Mouse (Mus musculus): Measurements from ENCODE around the gene Crybb1. TPM values are rescaled to one million over a fixed set of nuclear protein-coding genes. Genes with fewer than 3 reads are reported as not detected.

The Crybb1 gene
- polyA plus RNA-seq, 1 experiment = 0.28 TPM

DNA sequence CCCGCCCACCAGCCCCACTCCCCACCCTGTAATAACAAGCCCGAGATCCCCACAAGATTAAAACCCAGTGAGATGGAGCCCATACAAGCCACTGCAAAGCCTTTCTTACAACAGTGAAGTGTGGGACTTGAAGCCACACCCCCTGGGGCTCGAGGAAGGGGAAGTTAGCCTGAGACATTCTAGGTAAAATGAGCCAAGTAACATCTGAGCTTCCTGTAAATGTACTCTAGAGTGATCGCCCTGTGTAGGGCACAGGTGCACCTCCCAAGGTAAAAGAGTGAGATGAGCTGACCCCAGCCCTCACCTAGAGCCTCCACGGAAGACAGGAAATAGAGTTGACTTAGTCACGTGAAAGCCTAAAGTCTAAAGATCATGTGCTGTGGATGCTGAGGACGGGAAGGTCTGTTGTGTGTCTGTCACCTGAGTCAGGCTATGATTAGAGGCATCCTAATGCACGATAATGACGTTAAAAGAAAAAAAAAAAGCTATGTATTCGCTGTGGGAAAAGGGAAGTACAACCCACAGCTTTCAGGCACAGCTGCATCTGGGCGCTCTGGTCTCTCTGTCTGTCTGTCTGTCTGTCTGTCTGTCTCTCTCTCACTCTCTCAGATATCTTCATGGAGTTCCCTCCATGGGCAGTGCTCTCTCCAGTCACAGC, 31.5 kb downstream of the Crybb1 start:
- H3K27me3 ChIP-seq (ENCODE audit: control insufficient read depth, insufficient read depth, low read length) = no peaks in the 10 kb centered on the region
- H3K36me3 ChIP-seq (ENCODE audit: control insufficient read depth, insufficient read depth, low read length) = no peaks in the 10 kb centered on the region
- H3K27ac ChIP-seq (ENCODE audit: control insufficient read depth, insufficient read depth, low read depth, low read length) = no peak overlapping the region
- H3K4me1 ChIP-seq (ENCODE audit: control insufficient read depth, insufficient read depth, low read length) = peaks cover 7% of the 10 kb centered on the region
- TF ChIP-seq POLR2A (IDR thresholded peaks at IDR 0.05; ENCODE audit: control insufficient read depth, low read depth, low read length) (no peak), CTCF (IDR thresholded peaks at IDR 0.05; ENCODE audit: control insufficient read depth, insufficient read depth, insufficient replicate concordance, low read depth, low read length) (no peak)
- H3K4me3 ChIP-seq (ENCODE audit: control insufficient read depth, low read depth, low read length) = no peak overlapping the region

DNA sequence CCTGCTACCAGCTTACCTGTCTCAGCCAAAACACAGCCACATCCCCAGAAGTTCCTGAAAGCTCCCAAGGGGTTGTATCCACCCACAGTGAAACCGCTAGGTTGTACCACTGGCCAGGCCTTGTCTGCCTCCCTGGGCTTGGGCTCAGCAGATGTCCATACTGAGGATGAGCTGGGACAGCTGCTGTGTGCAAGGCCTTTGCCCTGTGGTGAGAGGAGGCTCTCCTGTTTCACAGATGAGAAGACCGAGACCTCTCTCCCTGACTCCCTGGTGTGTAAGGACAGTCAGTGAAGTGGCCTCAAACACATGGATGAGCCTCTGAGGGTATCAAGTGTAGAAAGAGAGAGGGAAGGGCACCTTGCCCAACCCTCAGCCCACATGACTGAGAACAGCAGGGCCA, 32.0 kb downstream of the Crybb1 start:
- Histone ChIP-seq H3K36me3 (ENCODE audit: control insufficient read depth, insufficient read depth, low read length) (no peaks in the 10 kb centered on the region), H3K27me3 (ENCODE audit: control insufficient read depth, insufficient read depth, low read length) (no peaks in the 10 kb centered on the region), H3K27ac (ENCODE audit: control insufficient read depth, insufficient read depth, low read depth, low read length) (no peak overlapping the region), H3K4me3 (ENCODE audit: control insufficient read depth, low read depth, low read length) (no peak overlapping the region), H3K4me1 (ENCODE audit: control insufficient read depth, insufficient read depth, low read length) (peaks cover 7% of the 10 kb centered on the region)
- no peak for TF ChIP-seq CTCF (IDR thresholded peaks at IDR 0.05; ENCODE audit: control insufficient read depth, insufficient read depth, insufficient replicate concordance, low read depth, low read length)
- TF ChIP-seq POLR2A (IDR thresholded peaks at IDR 0.05; ENCODE audit: control insufficient read depth, low read depth, low read length) = no peak

DNA sequence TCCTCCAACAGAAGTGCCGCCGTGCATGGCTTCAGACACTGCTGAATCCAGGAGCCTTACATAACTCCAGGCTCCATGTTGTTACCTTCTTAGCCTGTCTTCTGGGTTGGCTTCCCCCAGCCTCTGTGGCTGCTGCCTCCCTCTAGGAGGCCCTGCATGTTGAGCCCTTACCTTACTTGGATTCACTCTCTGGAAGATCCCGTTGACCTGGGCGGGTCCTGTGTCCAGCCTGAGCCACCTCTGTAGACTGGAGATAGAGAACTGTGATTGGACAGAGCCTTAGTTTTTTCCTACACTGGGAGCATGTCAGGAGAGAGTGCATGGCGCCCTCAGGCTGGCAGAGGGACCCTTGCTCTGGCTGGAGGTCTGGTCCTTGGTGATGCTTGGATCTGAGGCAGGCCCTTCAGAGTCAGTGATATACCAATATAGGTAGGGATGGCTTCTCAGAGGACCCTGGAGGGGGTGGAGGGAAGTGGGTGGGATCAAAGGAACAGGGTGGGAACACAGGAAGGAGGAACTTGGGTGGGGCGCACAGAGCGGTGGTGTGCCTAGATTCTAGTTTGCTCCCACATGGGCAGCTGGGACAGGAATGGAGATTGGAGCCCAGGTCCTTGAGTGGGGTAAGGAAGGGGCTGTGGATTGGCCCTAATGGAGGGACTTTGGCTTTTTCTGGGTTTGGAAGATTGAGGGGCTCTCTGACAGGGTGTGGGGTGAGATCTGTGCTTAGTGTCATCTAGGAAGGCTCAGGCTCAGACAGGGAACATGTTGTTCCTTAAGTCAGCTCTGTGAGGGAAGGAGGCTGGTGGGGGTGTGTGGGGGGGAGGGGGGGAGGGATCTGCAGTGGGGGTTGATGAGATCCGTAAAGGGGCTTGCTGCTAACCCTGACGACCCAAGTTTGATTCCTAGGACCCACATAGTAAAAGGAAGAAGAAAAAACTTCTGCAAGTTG, 32.9 kb downstream of the Crybb1 start:
- Histone ChIP-seq H3K4me1 (ENCODE audit: control insufficient read depth, insufficient read depth, low read length) (peaks cover 11% of the 10 kb centered on the region), H3K27ac (ENCODE audit: control insufficient read depth, insufficient read depth, low read depth, low read length) (no peak overlapping the region), H3K4me3 (ENCODE audit: control insufficient read depth, low read depth, low read length) (no peak overlapping the region), H3K36me3 (ENCODE audit: control insufficient read depth, insufficient read depth, low read length) (no peaks in the 10 kb centered on the region), H3K27me3 (ENCODE audit: control insufficient read depth, insufficient read depth, low read length) (no peaks in the 10 kb centered on the region)
- TF ChIP-seq POLR2A (IDR thresholded peaks at IDR 0.05; ENCODE audit: control insufficient read depth, low read depth, low read length) = no peak
- TF ChIP-seq CTCF (IDR thresholded peaks at IDR 0.05; ENCODE audit: control insufficient read depth, insufficient read depth, insufficient replicate concordance, low read depth, low read length) = no peak

DNA sequence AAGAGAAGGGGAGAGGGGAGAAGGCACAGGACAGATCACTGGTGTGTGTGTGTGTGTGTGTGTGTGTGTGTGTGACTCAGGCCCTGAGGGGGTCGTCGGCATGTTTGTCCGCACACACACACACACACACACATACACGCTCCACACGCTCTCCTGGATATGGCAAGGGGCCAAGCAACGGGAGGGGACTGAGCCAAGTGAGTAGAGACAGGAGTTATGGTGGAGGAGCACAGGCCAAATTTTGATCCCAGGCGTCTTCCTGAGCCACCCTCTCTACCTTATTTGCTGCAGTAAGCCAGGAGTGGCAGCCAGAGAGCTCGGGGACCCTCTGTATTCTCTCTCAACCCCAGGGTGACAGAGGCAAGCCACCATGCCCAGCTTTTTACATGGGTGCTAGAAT, 33.6 kb downstream of the Crybb1 start:
- H3K4me3 ChIP-seq (ENCODE audit: control insufficient read depth, low read depth, low read length) = no peak overlapping the region
- TF ChIP-seq POLR2A (IDR thresholded peaks at IDR 0.05; ENCODE audit: control insufficient read depth, low read depth, low read length) (no peak), CTCF (IDR thresholded peaks at IDR 0.05; ENCODE audit: control insufficient read depth, insufficient read depth, insufficient replicate concordance, low read depth, low read length) (no peak)
- no peak overlapping the region for H3K27ac ChIP-seq (ENCODE audit: control insufficient read depth, insufficient read depth, low read depth, low read length)
- H3K36me3 ChIP-seq (ENCODE audit: control insufficient read depth, insufficient read depth, low read length) = no peaks in the 10 kb centered on the region
- H3K4me1 ChIP-seq (ENCODE audit: control insufficient read depth, insufficient read depth, low read length) = peaks cover 11% of the 10 kb centered on the region
- H3K27me3 ChIP-seq (ENCODE audit: control insufficient read depth, insufficient read depth, low read length) = no peaks in the 10 kb centered on the region

DNA sequence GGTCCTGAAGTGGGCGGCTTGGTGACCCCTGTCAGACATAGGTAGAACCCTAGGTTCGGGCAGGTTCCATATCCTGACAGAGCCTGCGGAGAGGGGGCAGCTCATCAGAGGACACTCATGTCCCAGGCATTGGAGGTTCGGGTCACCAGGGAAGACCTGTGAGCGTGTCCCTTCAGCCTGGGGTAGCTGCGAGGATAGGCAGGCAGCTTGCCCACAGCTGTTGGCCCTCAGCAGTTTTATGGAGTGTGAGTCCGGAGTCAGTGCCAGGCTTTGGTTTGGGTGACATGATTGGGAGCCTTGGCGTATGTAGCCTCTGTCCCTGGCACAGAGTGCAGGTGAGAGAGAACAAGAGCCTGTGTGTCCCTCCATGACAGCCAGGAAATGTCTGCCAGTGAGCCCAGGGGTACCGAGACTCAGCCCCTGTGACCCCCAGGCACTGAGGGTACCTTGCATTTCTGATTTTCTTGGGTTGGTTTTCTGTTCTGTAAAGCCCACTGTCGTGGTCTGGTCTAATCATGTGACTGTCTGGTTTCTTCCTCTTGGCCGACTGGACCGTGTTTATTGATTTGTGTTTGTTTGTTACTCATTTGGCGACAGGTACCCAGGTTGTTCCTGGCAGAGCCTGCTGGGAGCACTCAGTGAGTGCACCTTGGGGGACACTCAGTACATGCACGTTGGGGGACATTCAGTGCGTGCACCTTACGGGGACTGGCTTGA, 34.4 kb downstream of the Crybb1 start:
- no peak overlapping the region for H3K4me3 ChIP-seq (ENCODE audit: control insufficient read depth, low read depth, low read length)
- peaks cover 11% of the 10 kb centered on the region for H3K4me1 ChIP-seq (ENCODE audit: control insufficient read depth, insufficient read depth, low read length)
- TF ChIP-seq CTCF (IDR thresholded peaks at IDR 0.05; ENCODE audit: control insufficient read depth, insufficient read depth, insufficient replicate concordance, low read depth, low read length) (no peak), POLR2A (IDR thresholded peaks at IDR 0.05; ENCODE audit: control insufficient read depth, low read depth, low read length) (no peak)
- no peaks in the 10 kb centered on the region for H3K36me3 ChIP-seq (ENCODE audit: control insufficient read depth, insufficient read depth, low read length)
- H3K27me3 ChIP-seq (ENCODE audit: control insufficient read depth, insufficient read depth, low read length) = no peaks in the 10 kb centered on the region
- H3K27ac ChIP-seq (ENCODE audit: control insufficient read depth, insufficient read depth, low read depth, low read length) = no peak overlapping the region

DNA sequence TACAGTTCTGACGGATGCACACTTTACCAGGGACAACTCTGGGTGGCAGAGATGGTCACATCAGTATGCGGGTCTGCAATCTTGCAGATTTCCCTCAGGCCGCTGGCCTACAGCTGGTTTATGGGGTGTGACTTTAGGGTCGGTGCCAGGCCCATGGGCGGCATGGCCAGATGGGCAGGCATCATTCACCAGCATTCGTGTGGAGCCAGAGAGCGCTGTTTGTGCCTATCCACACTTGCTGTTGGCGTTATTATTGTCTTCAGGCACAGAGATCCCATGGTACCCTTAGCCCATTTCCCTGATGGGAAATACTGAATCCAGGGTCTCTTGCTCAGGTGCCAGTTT, 34.9 kb downstream of the Crybb1 start:
- H3K36me3 ChIP-seq (ENCODE audit: control insufficient read depth, insufficient read depth, low read length) = no peaks in the 10 kb centered on the region
- H3K27ac ChIP-seq (ENCODE audit: control insufficient read depth, insufficient read depth, low read depth, low read length) = no peak overlapping the region
- no peak overlapping the region for H3K4me3 ChIP-seq (ENCODE audit: control insufficient read depth, low read depth, low read length)
- peaks cover 11% of the 10 kb centered on the region for H3K4me1 ChIP-seq (ENCODE audit: control insufficient read depth, insufficient read depth, low read length)
- TF ChIP-seq POLR2A (IDR thresholded peaks at IDR 0.05; ENCODE audit: control insufficient read depth, low read depth, low read length) (no peak), CTCF (IDR thresholded peaks at IDR 0.05; ENCODE audit: control insufficient read depth, insufficient read depth, insufficient replicate concordance, low read depth, low read length) (no peak)
- H3K27me3 ChIP-seq (ENCODE audit: control insufficient read depth, insufficient read depth, low read length) = no peaks in the 10 kb centered on the region

DNA sequence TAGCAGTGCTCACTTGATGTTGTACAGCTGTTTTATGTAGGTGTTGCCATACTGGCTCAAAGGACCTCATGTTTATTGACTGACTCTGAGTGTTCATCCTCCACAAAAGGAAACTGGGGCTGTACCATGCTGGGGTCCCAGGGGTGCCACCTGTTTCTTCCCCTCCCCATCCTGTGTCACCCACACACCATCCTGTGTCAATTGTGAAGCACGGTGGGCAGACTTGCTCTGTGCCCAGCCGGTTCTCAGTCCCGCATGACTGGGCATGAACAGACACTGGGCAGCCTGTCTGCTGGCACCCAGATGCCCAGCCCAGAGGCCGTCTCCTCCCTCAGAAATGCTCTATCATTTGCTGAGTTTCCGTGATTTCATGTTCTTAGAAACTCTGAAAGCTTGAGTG, 36.3 kb downstream of the Crybb1 start:
- Histone ChIP-seq H3K4me3 (ENCODE audit: control insufficient read depth, low read depth, low read length) (no peak overlapping the region), H3K27me3 (ENCODE audit: control insufficient read depth, insufficient read depth, low read length) (no peaks in the 10 kb centered on the region), H3K36me3 (ENCODE audit: control insufficient read depth, insufficient read depth, low read length) (no peaks in the 10 kb centered on the region), H3K27ac (ENCODE audit: control insufficient read depth, insufficient read depth, low read depth, low read length) (no peak overlapping the region), H3K4me1 (ENCODE audit: control insufficient read depth, insufficient read depth, low read length) (peaks cover 11% of the 10 kb centered on the region)
- TF ChIP-seq CTCF (IDR thresholded peaks at IDR 0.05; ENCODE audit: control insufficient read depth, insufficient read depth, insufficient replicate concordance, low read depth, low read length) = no peak
- no peak for TF ChIP-seq POLR2A (IDR thresholded peaks at IDR 0.05; ENCODE audit: control insufficient read depth, low read depth, low read length)

Measured in testis, adult 2 months (tissue).